Mouse (Mus musculus): ENCODE measurements around the gene Acy3. TPM values are rescaled to one million over a fixed set of nuclear protein-coding genes. Genes with fewer than 3 reads are reported as not detected.
A peak's percentile ranks its signal among the peaks of the same experiment; 100 is the strongest.
"Not testable (repeated sequence)": the region's sequence is repeated elsewhere in the genome, so short reads cannot be mapped to it uniquely, and the experiment has no call there.

The Acy3 gene
- polyA plus RNA-seq, 1 experiment from 2014 or later, result 47.5 TPM

DNA sequence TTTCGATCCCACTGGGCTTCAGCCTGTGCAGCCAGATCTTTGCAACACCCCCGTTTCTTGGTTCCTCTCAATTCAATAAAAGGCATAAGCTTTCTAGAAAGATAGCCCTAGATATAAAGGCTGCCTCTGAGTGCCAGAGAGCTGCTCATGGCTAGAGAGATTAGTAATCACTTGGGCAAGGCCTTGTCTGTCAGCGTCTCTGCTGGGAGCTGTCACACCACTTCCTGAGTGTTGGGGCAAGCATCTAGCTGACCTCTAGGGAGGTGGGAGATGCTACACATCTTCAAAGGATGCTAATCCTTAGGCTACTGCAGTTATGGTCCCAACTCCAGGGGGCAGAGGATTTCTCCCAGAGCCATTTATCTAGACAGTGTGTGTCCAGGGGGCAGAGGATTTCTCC, 19.1 kb upstream of the Acy3 start:
- no peak overlapping the region for H3K4me3 ChIP-seq (ENCODE audit: low read length)
- H3K4me2 ChIP-seq (replicated peaks; ENCODE audit: low read depth, low read length), result no peak overlapping the region
- no peak for ATAC-seq (ENCODE audit: low FRiP score, low TSS enrichment)
- no peaks in the 10 kb centered on the region for H3K27me3 ChIP-seq (ENCODE audit: insufficient read depth, low read length)
- no peak overlapping the region for H3K9ac ChIP-seq (replicated peaks; ENCODE audit: low read length)
- no peak overlapping the region for H3K27ac ChIP-seq (ENCODE audit: low read length)
- no peaks in the 10 kb centered on the region for H3K36me3 ChIP-seq (ENCODE audit: insufficient read depth, low read length)
- 0 out of 2 replicates have a peak, but pooled peaks cover 5% of the 10 kb centered on the region for H3K4me1 ChIP-seq (ENCODE audit: insufficient read depth, low read length)
- H3K9me3 ChIP-seq (ENCODE audit: low read length), result no peaks in the 10 kb centered on the region
- WGBS, result 73% methylated on average over 3 of the region's 3 CpGs

GRCm38 (mm10) chr19:3972229-3972628, 14.1 kb upstream of the Acy3 start, which contains the start of gene Aldh3b2:
Gene Aldh3b2 (plus strand): TSS chr19:3972328.
- Histone ChIP-seq H3K9me3 (ENCODE audit: low read length) (no peaks in the 10 kb centered on the region), H3K27ac (ENCODE audit: low read length) (no peak within 1 kb of the TSS), H3K4me3 (ENCODE audit: low read length) (no peak within 1 kb of the TSS), H3K27me3 (ENCODE audit: insufficient read depth, low read length) (no peaks in the 10 kb centered on the region), H3K4me2 (replicated peaks; ENCODE audit: low read depth, low read length) (no peak within 1 kb of the TSS), H3K4me1 (ENCODE audit: insufficient read depth, low read length) (0 out of 2 replicates have a peak, but pooled peaks cover 6% of the 10 kb centered on the region), H3K9ac (replicated peaks; ENCODE audit: low read length) (no peak within 1 kb of the TSS), H3K36me3 (ENCODE audit: insufficient read depth, low read length) (no peaks in the 10 kb centered on the region)
- no peak for ATAC-seq (ENCODE audit: low FRiP score, low TSS enrichment)
- WGBS, result 14% methylated on average over 9 of the region's 9 CpGs

DNA sequence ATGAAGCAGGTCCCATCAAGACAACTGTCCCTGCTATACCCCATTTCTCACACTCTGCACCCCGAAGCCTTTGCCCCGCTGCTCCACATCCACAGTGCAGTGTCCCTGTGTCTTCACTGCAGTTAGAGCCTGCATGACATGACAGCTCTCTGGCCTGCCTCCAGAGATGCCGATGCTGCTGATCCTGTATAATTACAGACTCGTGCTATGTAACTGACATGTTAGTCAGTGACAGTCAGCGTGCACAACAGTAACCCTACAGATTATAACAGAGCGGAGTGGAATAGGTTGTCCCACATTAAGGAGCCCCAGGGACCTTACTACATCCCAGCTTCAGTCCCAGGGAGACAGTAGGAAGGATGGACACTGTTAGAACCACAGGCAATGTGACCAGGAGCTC, 11.8 kb upstream of the Acy3 start:
- not testable (repeated sequence) for H3K9ac ChIP-seq (replicated peaks; ENCODE audit: low read length); H3K4me2 ChIP-seq (replicated peaks; ENCODE audit: low read depth, low read length); H3K36me3 ChIP-seq (ENCODE audit: insufficient read depth, low read length); H3K4me1 ChIP-seq (ENCODE audit: insufficient read depth, low read length); H3K9me3 ChIP-seq (ENCODE audit: low read length); H3K27me3 ChIP-seq (ENCODE audit: insufficient read depth, low read length); H3K4me3 ChIP-seq (ENCODE audit: low read length); H3K27ac ChIP-seq (ENCODE audit: low read length); ATAC-seq (ENCODE audit: low FRiP score, low TSS enrichment)
- 85% methylated on average over 6 of the region's 6 CpGs for WGBS

- Histone ChIP-seq H3K4me2 (replicated peaks; ENCODE audit: low read depth, low read length) (no peak overlapping the region), H3K9me3 (ENCODE audit: low read length) (no peaks in the 10 kb centered on the region), H3K4me3 (ENCODE audit: low read length) (no peak overlapping the region), H3K4me1 (ENCODE audit: insufficient read depth, low read length) (0 out of 2 replicates have a peak, but pooled peaks cover 3% of the 10 kb centered on the region), H3K36me3 (ENCODE audit: insufficient read depth, low read length) (no peaks in the 10 kb centered on the region), H3K27ac (ENCODE audit: low read length) (no peak overlapping the region), H3K9ac (replicated peaks; ENCODE audit: low read length) (no peak overlapping the region), H3K27me3 (ENCODE audit: insufficient read depth, low read length) (peaks cover 3% of the 10 kb centered on the region; the same call in 1 of the 2 replicates)
- no peak for ATAC-seq (ENCODE audit: low FRiP score, low TSS enrichment)
- 80% methylated on average over 2 of the region's 2 CpGs for WGBS
Measured at GRCm38 (mm10) chr19:3975866-3976265, 10.5 kb upstream of the Acy3 start.

- 9% methylated on average over 4 of the region's 4 CpGs for WGBS
Measured at GRCm38 (mm10) chr19:3980309-3980708, 6.1 kb upstream of the Acy3 start.

DNA sequence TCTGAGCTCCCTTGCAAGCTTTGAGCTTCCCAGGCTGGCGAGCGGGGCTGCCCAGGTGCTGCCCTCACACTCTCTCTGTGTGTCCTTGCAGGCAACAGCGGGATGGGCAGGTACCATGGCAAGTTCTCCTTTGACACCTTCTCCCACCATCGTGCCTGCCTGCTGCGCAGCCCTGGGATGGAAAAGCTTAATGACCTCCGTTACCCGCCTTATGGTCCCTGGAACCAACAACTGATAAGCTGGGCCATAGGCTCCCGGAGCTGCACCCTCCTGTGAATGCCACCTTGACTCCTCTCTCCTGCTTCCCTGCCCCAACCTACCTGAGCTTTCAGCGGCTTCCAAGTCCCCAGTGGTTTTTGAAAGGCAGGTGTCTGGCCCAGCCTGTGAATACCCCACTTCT, 5.5 kb upstream of the Acy3 start:
- H3K4me3 ChIP-seq (ENCODE audit: low read length), result no peak overlapping the region
- ATAC-seq (ENCODE audit: low FRiP score, low TSS enrichment), result no peak
- peaks cover 26% of the 10 kb centered on the region for H3K4me1 ChIP-seq (ENCODE audit: insufficient read depth, low read length)
- 73% methylated on average over 9 of the region's 9 CpGs for WGBS
- no peak overlapping the region for H3K9ac ChIP-seq (replicated peaks; ENCODE audit: low read length)
- no peaks in the 10 kb centered on the region for H3K9me3 ChIP-seq (ENCODE audit: low read length)
- no peaks in the 10 kb centered on the region for H3K36me3 ChIP-seq (ENCODE audit: insufficient read depth, low read length)
- no peak overlapping the region for H3K27ac ChIP-seq (ENCODE audit: low read length)
- H3K27me3 ChIP-seq (ENCODE audit: insufficient read depth, low read length), result peaks cover 3% of the 10 kb centered on the region; the same call in 1 of the 2 replicates
- no peak overlapping the region for H3K4me2 ChIP-seq (replicated peaks; ENCODE audit: low read depth, low read length)

More at GRCm38 (mm10) chr19:3980309-3980708, 6.1 kb upstream of the Acy3 start:
- H3K27me3 ChIP-seq (ENCODE audit: insufficient read depth, low read length), result peaks cover 3% of the 10 kb centered on the region; the same call in 1 of the 2 replicates
- ATAC-seq (ENCODE audit: low FRiP score, low TSS enrichment), result peak; percentile 76
- H3K4me2 ChIP-seq (replicated peaks; ENCODE audit: low read depth, low read length), result no peak overlapping the region
- no peak overlapping the region for H3K4me3 ChIP-seq (ENCODE audit: low read length)
- no peak overlapping the region for H3K27ac ChIP-seq (ENCODE audit: low read length)
- H3K9me3 ChIP-seq (ENCODE audit: low read length), result no peaks in the 10 kb centered on the region
- 0 out of 2 replicates have a peak overlapping the region, but pooled peaks have one; percentile 8 for H3K9ac ChIP-seq (replicated peaks; ENCODE audit: low read length)
- H3K36me3 ChIP-seq (ENCODE audit: insufficient read depth, low read length), result no peaks in the 10 kb centered on the region
- H3K4me1 ChIP-seq (ENCODE audit: insufficient read depth, low read length), result peaks cover 20% of the 10 kb centered on the region

DNA sequence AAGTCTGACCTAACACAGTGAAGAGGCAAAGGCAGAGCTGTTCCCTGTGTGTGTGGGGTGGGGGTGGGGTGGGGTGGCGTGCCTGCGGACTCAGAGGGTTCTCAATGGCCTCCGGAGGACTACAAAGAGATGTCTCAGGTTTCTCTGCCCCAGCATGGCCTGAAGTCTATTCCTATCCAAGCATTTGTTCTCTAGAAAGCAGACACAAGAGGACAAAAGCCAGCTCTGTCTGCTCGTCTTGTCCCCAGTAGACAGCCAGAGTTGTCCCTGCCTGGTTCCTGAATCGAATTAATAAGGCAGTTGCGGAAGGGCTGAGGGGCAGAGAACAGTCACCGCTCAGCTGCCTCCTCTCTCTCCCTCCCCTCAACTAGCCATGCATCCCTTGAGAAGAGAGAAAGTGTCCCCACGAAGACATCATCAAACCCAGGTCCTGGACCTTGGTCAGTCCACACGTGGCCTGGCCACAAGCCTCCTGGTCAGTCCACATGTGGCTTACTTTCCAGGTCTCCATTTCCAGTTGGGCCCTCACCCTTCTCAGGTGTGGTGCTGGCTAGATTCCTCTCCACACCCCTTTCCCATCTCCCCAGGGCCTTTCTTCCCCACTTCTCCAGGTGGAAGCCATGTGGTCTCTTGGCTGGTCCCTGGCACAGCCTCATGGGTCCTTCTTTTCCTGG, 2.7 kb upstream of the Acy3 start:
- Histone ChIP-seq H3K27ac (ENCODE audit: low read length) (peak overlapping the region; percentile 92), H3K27me3 (ENCODE audit: insufficient read depth, low read length) (peaks cover 3% of the 10 kb centered on the region; the same call in 1 of the 2 replicates), H3K9me3 (ENCODE audit: low read length) (no peaks in the 10 kb centered on the region), H3K36me3 (ENCODE audit: insufficient read depth, low read length) (0 out of 2 replicates have a peak, but pooled peaks cover under 1% of the 10 kb centered on the region), H3K4me2 (replicated peaks; ENCODE audit: low read depth, low read length) (no peak overlapping the region), H3K4me1 (ENCODE audit: insufficient read depth, low read length) (peaks cover 39% of the 10 kb centered on the region), H3K4me3 (ENCODE audit: low read length) (no peak overlapping the region), H3K9ac (replicated peaks; ENCODE audit: low read length) (peak overlapping the region; percentile 14; the same call in 1 of the 2 replicates)
- no peak for ATAC-seq (ENCODE audit: low FRiP score, low TSS enrichment)
- 40% methylated on average over 9 of the region's 9 CpGs for WGBS

- Histone ChIP-seq H3K36me3 (ENCODE audit: insufficient read depth, low read length) (0 out of 2 replicates have a peak, but pooled peaks cover 3% of the 10 kb centered on the region), H3K4me1 (ENCODE audit: insufficient read depth, low read length) (peaks cover 39% of the 10 kb centered on the region), H3K9me3 (ENCODE audit: low read length) (no peaks in the 10 kb centered on the region), H3K27me3 (ENCODE audit: insufficient read depth, low read length) (peaks cover 3% of the 10 kb centered on the region; the same call in 1 of the 2 replicates), H3K4me2 (replicated peaks; ENCODE audit: low read depth, low read length) (no peak overlapping the region), H3K9ac (replicated peaks; ENCODE audit: low read length) (no peak overlapping the region; the same call in 1 of the 2 replicates), H3K27ac (ENCODE audit: low read length) (peak overlapping the region; percentile 92), H3K4me3 (ENCODE audit: low read length) (no peak overlapping the region)
- WGBS, result 17% methylated on average over 8 of the region's 8 CpGs
- ATAC-seq (ENCODE audit: low FRiP score, low TSS enrichment), result peak; percentile 85
Measured at GRCm38 (mm10) chr19:3985261-3985681, 1.1 kb upstream of the Acy3 start.

DNA sequence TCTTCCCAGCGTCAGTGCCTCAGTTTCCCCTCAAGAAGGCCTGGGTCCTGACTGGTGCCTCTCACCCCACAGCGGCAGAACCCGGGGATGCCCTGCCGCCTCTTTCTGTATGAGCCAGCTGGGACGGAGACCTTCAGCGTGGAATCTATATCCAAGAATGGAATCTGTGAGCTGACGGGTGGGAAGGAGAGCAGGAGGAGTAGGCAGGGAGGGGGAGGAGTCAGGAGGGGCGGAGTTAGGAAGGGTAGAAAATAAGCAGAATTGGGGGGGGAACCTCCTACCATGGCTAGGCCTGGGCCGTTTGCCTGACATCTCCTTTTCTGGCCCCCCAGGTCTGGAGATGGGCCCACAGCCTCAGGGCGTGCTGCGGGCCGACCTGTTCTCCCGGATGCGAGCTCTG, 1.7 kb downstream of the Acy3 start:
- H3K4me3 ChIP-seq (ENCODE audit: low read length), result no peak overlapping the region
- no peak overlapping the region for H3K4me2 ChIP-seq (replicated peaks; ENCODE audit: low read depth, low read length)
- no peak overlapping the region for H3K9ac ChIP-seq (replicated peaks; ENCODE audit: low read length)
- H3K36me3 ChIP-seq (ENCODE audit: insufficient read depth, low read length), result 0 out of 2 replicates have a peak, but pooled peaks cover 3% of the 10 kb centered on the region
- peaks cover 42% of the 10 kb centered on the region for H3K4me1 ChIP-seq (ENCODE audit: insufficient read depth, low read length)
- no peak for ATAC-seq (ENCODE audit: low FRiP score, low TSS enrichment)
- 87% methylated on average over 14 of the region's 14 CpGs for WGBS
- no peak overlapping the region for H3K27ac ChIP-seq (ENCODE audit: low read length)
- H3K27me3 ChIP-seq (ENCODE audit: insufficient read depth, low read length), result no peaks in the 10 kb centered on the region
- no peaks in the 10 kb centered on the region for H3K9me3 ChIP-seq (ENCODE audit: low read length)

DNA sequence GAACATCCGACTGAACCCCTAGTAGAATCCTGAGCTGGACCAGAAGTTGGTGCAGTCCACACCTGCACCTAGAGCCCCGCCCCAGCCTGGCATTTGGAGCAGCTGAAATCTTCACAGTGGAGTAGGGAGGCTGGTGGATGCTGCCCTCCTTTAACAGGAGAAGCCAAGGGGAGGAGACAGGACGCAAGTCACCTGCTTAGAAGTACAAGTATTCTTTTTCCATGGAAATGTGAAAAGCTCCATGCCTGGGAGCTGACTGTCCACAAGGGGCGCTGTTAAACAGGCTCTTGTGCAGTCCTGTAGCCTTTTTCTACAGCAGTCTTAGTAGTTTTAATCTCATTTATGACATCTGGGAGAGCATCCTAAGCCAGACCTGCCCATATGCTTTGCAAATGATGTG, 2.4 kb downstream of the Acy3 start:
- Histone ChIP-seq H3K4me3 (ENCODE audit: low read length) (no peak overlapping the region), H3K9me3 (ENCODE audit: low read length) (no peaks in the 10 kb centered on the region), H3K27ac (ENCODE audit: low read length) (no peak overlapping the region), H3K4me1 (ENCODE audit: insufficient read depth, low read length) (peaks cover 38% of the 10 kb centered on the region), H3K36me3 (ENCODE audit: insufficient read depth, low read length) (0 out of 2 replicates have a peak, but pooled peaks cover 3% of the 10 kb centered on the region), H3K4me2 (replicated peaks; ENCODE audit: low read depth, low read length) (no peak overlapping the region), H3K9ac (replicated peaks; ENCODE audit: low read length) (no peak overlapping the region), H3K27me3 (ENCODE audit: insufficient read depth, low read length) (no peaks in the 10 kb centered on the region)
- ATAC-seq (ENCODE audit: low FRiP score, low TSS enrichment), result no peak
- WGBS, result 94% methylated on average over 4 of the region's 4 CpGs
